Mouse (Mus musculus) lung, adult 2 months (tissue): ENCODE data around the gene Msi1. TPM values are rescaled to one million over a fixed set of nuclear protein-coding genes. Genes with fewer than 3 reads are reported as not detected.
"Not testable (repeated sequence)": the region's sequence is repeated elsewhere in the genome, so short reads cannot be mapped to it uniquely, and the experiment has no call there.

Source experiments
- DNase-seq: peaks from one replicate; pipeline ENCODE4 v3.0.0; 2022
- H3K4me1 ChIP-seq: fragments of 200-500 bp; 2 replicates; pipeline ENCODE4 v1.6.1; 2011; ENCODE audit warnings: low read length; ENCODE audit not compliant: control insufficient read depth, insufficient read depth
- H3K4me3 ChIP-seq: fragments of 200-500 bp; replicated peaks from 2 replicates; pipeline ENCODE3; 2011; ENCODE audit warnings: low read depth, mild to moderate bottlenecking, control low read depth, low read length; ENCODE audit errors: extremely low read depth
- CTCF ChIP-seq: fragments of 200-500 bp; IDR thresholded peaks from 2 replicates; pipeline ENCODE4 v1.5.1; 2011; ENCODE audit warnings: mild to moderate bottlenecking, low read length, control low read depth; ENCODE audit not compliant: insufficient read depth
- POLR2A ChIP-seq: fragments of 200-500 bp; IDR thresholded peaks from 2 replicates; pipeline ENCODE4 v1.6.1; 2011; ENCODE audit warnings: low read depth, mild to moderate bottlenecking, control low read depth, low read length, borderline replicate concordance; ENCODE audit errors: extremely low read depth
- WGBS: fragments of 180-500 bp; shearing (Covaris S2); methylation state at CpG from one replicate; pipeline ENCODE4 v1.1.7; 2018; 5-methylcytosine and 5-hydroxymethylcytosine counted together
- polyA plus RNA-seq: library from polyadenylated mRNA; depleted of rRNA; stranded (reverse); fragments of >200 nt; gene quantifications from 2 replicates; pipeline ENCODE4 v1.2.3, GENCODE M21; 2012

The Msi1 gene
- polyA plus RNA-seq, 1 experiment, result 1.9 TPM

GRCm38 (mm10) chr5:115442663-115443062 is 13.3 kb downstream of the Msi1 start:
- not testable (repeated sequence) for H3K4me3 ChIP-seq, H3K4me1 ChIP-seq
- DNase-seq, result peak; percentile 20
- TF ChIP-seq CTCF, result peak; percentile 43; the same call in 1 of the 2 replicates
- WGBS, result 71% methylated on average over 5 of the region's 5 CpGs

- Histone ChIP-seq H3K4me1 (no peaks in the 10 kb centered on the region), H3K4me3 (no peak overlapping the region)
- TF ChIP-seq CTCF (no peak), POLR2A (no peak)
- DNase-seq, result no peak
- WGBS, result 89% methylated on average over 11 of the region's 11 CpGs
Measured at GRCm38 (mm10) chr5:115444130-115444529, 14.7 kb downstream of the Msi1 start.

- TF ChIP-seq CTCF, result no peak
- no peak for TF ChIP-seq POLR2A
- H3K4me1 ChIP-seq, result no peaks in the 10 kb centered on the region
- WGBS, result 72% methylated on average over 17 of the region's 17 CpGs
- no peak overlapping the region for H3K4me3 ChIP-seq
- DNase-seq, result peak; percentile 36
Measured at GRCm38 (mm10) chr5:115447108-115447507, 17.7 kb downstream of the Msi1 start.

GRCm38 (mm10) chr5:115449247-115449646 is 19.8 kb downstream of the Msi1 start:
- no peaks in the 10 kb centered on the region for H3K4me1 ChIP-seq
- TF ChIP-seq CTCF (no peak), POLR2A (no peak)
- no peak overlapping the region for H3K4me3 ChIP-seq
- no peak for DNase-seq
- 87% methylated on average over 3 of the region's 3 CpGs for WGBS

- WGBS, result 85% methylated on average over 27 of the region's 27 CpGs
- DNase-seq, result no peak
- Histone ChIP-seq H3K4me1 (no peaks in the 10 kb centered on the region), H3K4me3 (no peak overlapping the region)
- TF ChIP-seq POLR2A, result no peak
- TF ChIP-seq CTCF, result no peak
Measured at GRCm38 (mm10) chr5:115450410-115451317, 21.3 kb downstream of the Msi1 start.

GRCm38 (mm10) chr5:115454422-115455090 is 25.2 kb downstream of the Msi1 start:
- Histone ChIP-seq H3K4me1 (no peaks in the 10 kb centered on the region), H3K4me3 (no peak overlapping the region)
- no peak for DNase-seq
- 85% methylated on average over 12 of the region's 12 CpGs for WGBS
- TF ChIP-seq POLR2A, result no peak

- Histone ChIP-seq H3K4me1 (no peaks in the 10 kb centered on the region), H3K4me3 (no peak overlapping the region)
- TF ChIP-seq CTCF (no peak), POLR2A (no peak)
- no peak for DNase-seq
- 76% methylated on average over 7 of the region's 7 CpGs for WGBS
Measured at GRCm38 (mm10) chr5:115455838-115456237, 26.4 kb downstream of the Msi1 start.

- no peaks in the 10 kb centered on the region for H3K4me1 ChIP-seq
- 52% methylated on average over 13 of the region's 13 CpGs for WGBS
- TF ChIP-seq POLR2A (no peak), CTCF (no peak)
- DNase-seq, result no peak
- H3K4me3 ChIP-seq, result no peak overlapping the region
Measured at GRCm38 (mm10) chr5:115458918-115459317, 29.5 kb downstream of the Msi1 start.

GRCm38 (mm10) chr5:115464408-115465115 is 35.2 kb downstream of the Msi1 start:
- no peaks in the 10 kb centered on the region for H3K4me1 ChIP-seq
- no peak for DNase-seq
- WGBS, result 77% methylated on average over 18 of the region's 18 CpGs
- TF ChIP-seq CTCF, result no peak
- TF ChIP-seq POLR2A, result no peak
- H3K4me3 ChIP-seq, result no peak overlapping the region

- no peak within 1 kb of the TSS for H3K4me3 ChIP-seq
- TF ChIP-seq CTCF, result no peak
- no peak for TF ChIP-seq POLR2A
- peak; percentile 32 for DNase-seq
- H3K4me1 ChIP-seq, result no peaks in the 10 kb centered on the region
- 34% methylated on average over 9 of the region's 9 CpGs for WGBS
Measured at GRCm38 (mm10) chr5:115465642-115466420, 36.4 kb downstream of the Msi1 start, which contains the start of gene Pla2g1b. Pla2g1b (plus strand) TSS chr5:115466262.
